Mouse (Mus musculus): Measurements from ENCODE around the gene Ugt1a6b. TPM values are rescaled to one million over a fixed set of nuclear protein-coding genes. Genes with fewer than 3 reads are reported as not detected.

Gene Ugt1a6b
- polyA plus RNA-seq, 1 experiment from 2014 or later: 10.9 TPM

- H3K27ac ChIP-seq (replicated peaks): no peak overlapping the region
- no peak overlapping the region for H3K4me2 ChIP-seq
- H3K4me1 ChIP-seq (replicated peaks): no peaks in the 10 kb centered on the region
- ATAC-seq (ENCODE audit: insufficient read depth): no peak
- H3K27me3 ChIP-seq: no peaks in the 10 kb centered on the region
- no peak overlapping the region for H3K9ac ChIP-seq
- H3K4me3 ChIP-seq (replicated peaks): no peak overlapping the region
- no peaks in the 10 kb centered on the region for H3K36me3 ChIP-seq (replicated peaks)
- WGBS (ENCODE audit: insufficient replicate concordance): 30% methylated on average over 2 of the region's 2 CpGs
- H3K9me3 ChIP-seq (replicated peaks): peaks cover 48% of the 10 kb centered on the region; the same call in 1 of the 2 replicates
Observed at GRCm38 (mm10) chr1:88247660-88248059, 144.6 kb downstream of the Ugt1a6b start.

- H3K9ac ChIP-seq: no peak overlapping the region
- ATAC-seq (ENCODE audit: insufficient read depth): no peak
- H3K9me3 ChIP-seq (replicated peaks): peaks cover 48% of the 10 kb centered on the region; the same call in 1 of the 2 replicates
- H3K4me3 ChIP-seq (replicated peaks): no peak overlapping the region
- no peak overlapping the region for H3K4me2 ChIP-seq
- WGBS (ENCODE audit: insufficient replicate concordance): 43% methylated on average over 4 of the region's 4 CpGs
- H3K36me3 ChIP-seq (replicated peaks): no peaks in the 10 kb centered on the region
- H3K4me1 ChIP-seq (replicated peaks): no peaks in the 10 kb centered on the region
- no peaks in the 10 kb centered on the region for H3K27me3 ChIP-seq
- H3K27ac ChIP-seq (replicated peaks): no peak overlapping the region
Observed at GRCm38 (mm10) chr1:88248658-88249057, 145.6 kb downstream of the Ugt1a6b start.

GRCm38 (mm10) chr1:88249596-88249995 lies 146.5 kb downstream of the Ugt1a6b start:
- ATAC-seq (ENCODE audit: insufficient read depth): no peak

GRCm38 (mm10) chr1:88250023-88250422 lies 147.0 kb downstream of the Ugt1a6b start:
- Histone ChIP-seq H3K36me3 (replicated peaks) (no peaks in the 10 kb centered on the region), H3K4me3 (replicated peaks) (no peak overlapping the region), H3K27ac (replicated peaks) (no peak overlapping the region), H3K27me3 (no peaks in the 10 kb centered on the region), H3K9ac (no peak overlapping the region), H3K4me1 (replicated peaks) (no peaks in the 10 kb centered on the region), H3K4me2 (no peak overlapping the region), H3K9me3 (replicated peaks) (peaks cover 47% of the 10 kb centered on the region; the same call in 1 of the 2 replicates)
- 62% methylated on average over 5 of the region's 5 CpGs for WGBS (ENCODE audit: insufficient replicate concordance)
- no peak for ATAC-seq (ENCODE audit: insufficient read depth)

More at GRCm38 (mm10) chr1:88249596-88249995, 146.5 kb downstream of the Ugt1a6b start:
- no peaks in the 10 kb centered on the region for H3K36me3 ChIP-seq (replicated peaks)
- WGBS (ENCODE audit: insufficient replicate concordance): 60% methylated on average over 7 of the region's 7 CpGs
- no peak overlapping the region for H3K4me3 ChIP-seq (replicated peaks)
- no peaks in the 10 kb centered on the region for H3K27me3 ChIP-seq
- H3K9me3 ChIP-seq (replicated peaks): peaks cover 48% of the 10 kb centered on the region; the same call in 1 of the 2 replicates
- H3K9ac ChIP-seq: no peak overlapping the region
- no peak overlapping the region for H3K4me2 ChIP-seq
- no peaks in the 10 kb centered on the region for H3K4me1 ChIP-seq (replicated peaks)
- no peak overlapping the region for H3K27ac ChIP-seq (replicated peaks)

- no peak overlapping the region for H3K9ac ChIP-seq
- no peak overlapping the region for H3K4me3 ChIP-seq (replicated peaks)
- H3K4me1 ChIP-seq (replicated peaks): no peaks in the 10 kb centered on the region
- no peaks in the 10 kb centered on the region for H3K27me3 ChIP-seq
- ATAC-seq (ENCODE audit: insufficient read depth): 0 out of 2 replicates have a peak, but pooled peaks have one; percentile 1
- H3K27ac ChIP-seq (replicated peaks): no peak overlapping the region
- no peaks in the 10 kb centered on the region for H3K36me3 ChIP-seq (replicated peaks)
- H3K4me2 ChIP-seq: no peak overlapping the region
- WGBS (ENCODE audit: insufficient replicate concordance): 59% methylated on average over 8 of the region's 8 CpGs
- H3K9me3 ChIP-seq (replicated peaks): peaks cover 42% of the 10 kb centered on the region; the same call in 1 of the 2 replicates
Observed at GRCm38 (mm10) chr1:88253106-88253505, 150.1 kb downstream of the Ugt1a6b start.

GRCm38 (mm10) chr1:88253540-88253939 lies 150.5 kb downstream of the Ugt1a6b start:
- H3K4me1 ChIP-seq (replicated peaks): no peaks in the 10 kb centered on the region
- H3K9me3 ChIP-seq (replicated peaks): peaks cover 41% of the 10 kb centered on the region; the same call in 1 of the 2 replicates
- 51% methylated on average over 6 of the region's 6 CpGs for WGBS (ENCODE audit: insufficient replicate concordance)
- H3K9ac ChIP-seq: no peak overlapping the region
- H3K4me2 ChIP-seq: no peak overlapping the region
- H3K27me3 ChIP-seq: no peaks in the 10 kb centered on the region
- 0 out of 2 replicates have a peak, but pooled peaks have one; percentile 22 for ATAC-seq (ENCODE audit: insufficient read depth)
- no peak overlapping the region for H3K27ac ChIP-seq (replicated peaks)
- H3K36me3 ChIP-seq (replicated peaks): no peaks in the 10 kb centered on the region
- no peak overlapping the region for H3K4me3 ChIP-seq (replicated peaks)

- Histone ChIP-seq H3K36me3 (replicated peaks) (0 out of 2 replicates have a peak, but pooled peaks cover under 1% of the 10 kb centered on the region), H3K4me1 (replicated peaks) (peaks cover 10% of the 10 kb centered on the region), H3K4me3 (replicated peaks) (no peak overlapping the region), H3K4me2 (no peak overlapping the region), H3K9ac (no peak overlapping the region), H3K9me3 (replicated peaks) (peaks cover 29% of the 10 kb centered on the region; the same call in 1 of the 2 replicates), H3K27ac (replicated peaks) (no peak overlapping the region), H3K27me3 (no peaks in the 10 kb centered on the region)
- 63% methylated on average over 12 of the region's 12 CpGs for WGBS (ENCODE audit: insufficient replicate concordance)
- ATAC-seq (ENCODE audit: insufficient read depth): no peak
Observed at GRCm38 (mm10) chr1:88254793-88255465, 151.9 kb downstream of the Ugt1a6b start.

- H3K4me1 ChIP-seq (replicated peaks): peaks cover 15% of the 10 kb centered on the region
- peaks cover 25% of the 10 kb centered on the region; the same call in 1 of the 2 replicates for H3K9me3 ChIP-seq (replicated peaks)
- H3K9ac ChIP-seq: no peak overlapping the region
- no peak for ATAC-seq (ENCODE audit: insufficient read depth)
- H3K36me3 ChIP-seq (replicated peaks): 0 out of 2 replicates have a peak, but pooled peaks cover 5% of the 10 kb centered on the region
- H3K27ac ChIP-seq (replicated peaks): no peak overlapping the region
- no peaks in the 10 kb centered on the region for H3K27me3 ChIP-seq
- H3K4me2 ChIP-seq: no peak overlapping the region
- WGBS (ENCODE audit: insufficient replicate concordance): 55% methylated on average over 2 of the region's 2 CpGs
- H3K4me3 ChIP-seq (replicated peaks): no peak overlapping the region
Observed at GRCm38 (mm10) chr1:88255466-88255857, 152.4 kb downstream of the Ugt1a6b start.

- no peaks in the 10 kb centered on the region for H3K27me3 ChIP-seq
- H3K27ac ChIP-seq (replicated peaks): no peak overlapping the region
- H3K4me2 ChIP-seq: no peak overlapping the region
- H3K36me3 ChIP-seq (replicated peaks): peaks cover 12% of the 10 kb centered on the region
- peaks cover 19% of the 10 kb centered on the region; the same call in 1 of the 2 replicates for H3K9me3 ChIP-seq (replicated peaks)
- no peak overlapping the region for H3K4me3 ChIP-seq (replicated peaks)
- H3K4me1 ChIP-seq (replicated peaks): peaks cover 22% of the 10 kb centered on the region
- 62% methylated on average over 13 of the region's 13 CpGs for WGBS (ENCODE audit: insufficient replicate concordance)
- H3K9ac ChIP-seq: no peak overlapping the region
- ATAC-seq (ENCODE audit: insufficient read depth): no peak
Observed at GRCm38 (mm10) chr1:88255989-88256754, 153.1 kb downstream of the Ugt1a6b start.

GRCm38 (mm10) chr1:88256886-88257663 lies 154.0 kb downstream of the Ugt1a6b start:
- H3K27me3 ChIP-seq: no peaks in the 10 kb centered on the region

More at GRCm38 (mm10) chr1:88256886-88257663, 154.0 kb downstream of the Ugt1a6b start:
- Histone ChIP-seq H3K9ac (no peak overlapping the region), H3K27ac (replicated peaks) (no peak overlapping the region), H3K36me3 (replicated peaks) (peaks cover 21% of the 10 kb centered on the region), H3K4me1 (replicated peaks) (peaks cover 31% of the 10 kb centered on the region), H3K9me3 (replicated peaks) (peaks cover 18% of the 10 kb centered on the region; the same call in 1 of the 2 replicates), H3K4me3 (replicated peaks) (no peak overlapping the region), H3K4me2 (no peak overlapping the region)
- no peak for ATAC-seq (ENCODE audit: insufficient read depth)
- WGBS (ENCODE audit: insufficient replicate concordance): 55% methylated on average over 10 of the region's 10 CpGs
